ENCODE assay signal across 8 mouse cellular contexts in the genomic region with DNA sequence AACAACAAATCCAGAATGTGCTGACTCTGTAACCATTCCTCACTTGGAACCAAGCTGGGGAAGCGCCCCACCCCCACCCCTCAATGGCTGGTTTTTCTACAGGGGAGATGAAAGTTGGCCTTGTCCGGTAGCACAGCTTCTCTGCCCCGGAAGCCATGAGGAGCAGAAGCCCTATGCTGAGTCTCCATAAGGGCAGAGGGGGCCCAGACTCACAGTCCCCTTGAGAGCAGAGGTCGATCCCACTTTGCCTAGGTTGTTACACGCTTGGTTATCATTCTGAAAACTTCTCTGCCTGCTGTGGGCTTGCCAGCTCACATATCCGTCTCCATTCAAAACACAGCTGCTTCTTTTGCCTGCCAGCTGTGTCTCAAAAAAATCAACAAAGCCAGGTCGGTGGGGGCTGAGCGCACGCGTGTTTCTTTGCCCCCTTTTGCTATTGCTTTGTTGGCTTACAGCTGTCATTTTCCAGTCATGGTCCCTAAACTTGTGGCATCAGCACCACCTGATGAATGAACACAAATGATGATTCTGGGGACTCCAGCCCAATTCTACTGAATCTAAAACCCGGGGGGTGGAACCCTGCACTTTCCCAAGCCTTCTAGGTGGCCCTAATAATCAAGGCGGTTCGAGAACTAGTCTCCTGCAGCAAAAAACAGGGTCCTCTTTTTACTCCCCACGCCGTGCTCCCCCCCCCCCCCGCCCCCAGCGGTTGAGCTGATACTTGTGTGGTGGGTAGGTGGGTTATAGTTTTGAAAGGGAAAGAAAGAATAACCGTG. TPM values are rescaled to one million over a fixed set of nuclear protein-coding genes. Genes with fewer than 3 reads are reported as not detected.
DNase-seq lines count a peak whose midpoint lies in the region; ATAC-seq lines count a peak whose summit lies in the region.
"Had no signal": no experiment of that assay in that cellular context is flagged by ENCODE, and none has a peak within 500 bp of the region (broad histone marks: within the 10 kb centered on the region; RNA-seq: fewer than 3 reads in every experiment).

No protein-coding gene starts in this region.

- H3K4me2 ChIP-seq in lung, embryonic 15.5 days = peak overlapping the region; percentile 23
- H3K4me2 ChIP-seq in embryonic facial prominence, embryonic 13.5 days = peak overlapping the region; percentile 52
- peak overlapping the region; percentile 31 for H3K4me2 ChIP-seq in limb, embryonic 11.5 days (ENCODE audit: low read depth, severe bottlenecking)
- H3K4me2 ChIP-seq in neural tube, embryonic 14.5 days (ENCODE audit: low read depth, low read length) = peak overlapping the region; percentile 11; the same call in 1 of the 2 replicates

- H3K4me1 ChIP-seq in lung, embryonic 15.5 days = 0 out of 2 replicates have a peak, but pooled peaks cover 8% of the 10 kb centered on the region
- H3K4me1 ChIP-seq in embryonic facial prominence, embryonic 13.5 days = peaks cover 30% of the 10 kb centered on the region
- peaks cover 18% of the 10 kb centered on the region for H3K4me1 ChIP-seq in limb, embryonic 11.5 days (ENCODE audit: control insufficient read depth, insufficient read depth, low read length)
- H3K4me1 ChIP-seq in neural tube, embryonic 14.5 days (ENCODE audit: control insufficient read depth, insufficient read depth, low read length) = 0 out of 2 replicates have a peak, but pooled peaks cover 9% of the 10 kb centered on the region

- no peak overlapping the region for H3K27ac ChIP-seq in lung, embryonic 15.5 days
- peak overlapping the region; percentile 55; the same call in 1 of the 2 replicates for H3K27ac ChIP-seq in embryonic facial prominence, embryonic 13.5 days
- H3K27ac ChIP-seq in limb, embryonic 11.5 days (replicated peaks; ENCODE audit: low read depth, low read length) = peak overlapping the region; percentile 90
- peak overlapping the region; percentile 16; the same call in 1 of the 2 replicates for H3K27ac ChIP-seq in neural tube, embryonic 14.5 days (ENCODE audit: low read depth, low read length)

- peaks cover 4% of the 10 kb centered on the region; the same call in 1 of the 2 replicates for H3K27me3 ChIP-seq in lung, embryonic 15.5 days
- no peaks in the 10 kb centered on the region for H3K27me3 ChIP-seq in embryonic facial prominence, embryonic 13.5 days
- H3K27me3 ChIP-seq in limb, embryonic 11.5 days (ENCODE audit: control insufficient read depth, insufficient read depth, low read length) = no peaks in the 10 kb centered on the region
- H3K27me3 ChIP-seq in neural tube, embryonic 14.5 days (ENCODE audit: control insufficient read depth, insufficient read depth, low read length) = no peaks in the 10 kb centered on the region

- H3K9me3 ChIP-seq in lung, embryonic 15.5 days = no peaks in the 10 kb centered on the region
- H3K9me3 ChIP-seq in embryonic facial prominence, embryonic 13.5 days = no peaks in the 10 kb centered on the region
- no peaks in the 10 kb centered on the region for H3K9me3 ChIP-seq in limb, embryonic 11.5 days (ENCODE audit: control insufficient read depth, low read length)
- H3K9me3 ChIP-seq in neural tube, embryonic 14.5 days (ENCODE audit: control insufficient read depth, low read length) = no peaks in the 10 kb centered on the region

- WGBS in lung, embryonic 15.5 days = 18% methylated on average over 18 of the region's 18 CpGs
- WGBS in embryonic facial prominence, embryonic 13.5 days = 6% methylated on average over 17 of the region's 18 CpGs
- 5% methylated on average over 17 of the region's 18 CpGs for WGBS in limb, embryonic 11.5 days
- 10% methylated on average over 18 of the region's 18 CpGs for WGBS in neural tube, embryonic 14.5 days

- peak; percentile 28; the same call in 1 of the 2 replicates for ATAC-seq in lung, embryonic 15.5 days (ENCODE audit: borderline replicate concordance, extremely low read depth, low FRiP score, low TSS enrichment)
- no peak for ATAC-seq in embryonic facial prominence, embryonic 13.5 days (ENCODE audit: insufficient number of reproducible peaks, insufficient read depth, low FRiP score, low TSS enrichment, low read depth)
- ATAC-seq in limb, embryonic 11.5 days (ENCODE audit: insufficient number of reproducible peaks, low FRiP score, low TSS enrichment, low read depth) = peak; percentile 24
- peak; percentile 28; the same call in 1 of the 2 replicates for ATAC-seq in neural tube, embryonic 14.5 days (ENCODE audit: low read depth)
- ATAC-seq in erythroid progenitor cell, adult 5-6 weeks (replicated peaks; ENCODE audit: low FRiP score, poor library complexity, severe bottlenecking) = no peak

- no peak overlapping the region for H3K4me3 ChIP-seq in lung, embryonic 15.5 days
- H3K4me3 ChIP-seq in embryonic facial prominence, embryonic 13.5 days = peak overlapping the region; percentile 16; the same call in 1 of the 2 replicates
- H3K4me3 ChIP-seq in limb, embryonic 11.5 days (ENCODE audit: low read depth, low read length) = peak overlapping the region; percentile 19; the same call in 1 of the 2 replicates
- no peak overlapping the region for H3K4me3 ChIP-seq in neural tube, embryonic 14.5 days (ENCODE audit: low read depth, low read length)

- no peak overlapping the region for H3K9ac ChIP-seq in lung, embryonic 15.5 days
- no peak overlapping the region for H3K9ac ChIP-seq in embryonic facial prominence, embryonic 13.5 days
- peak overlapping the region; percentile 41; the same call in 1 of the 2 replicates for H3K9ac ChIP-seq in limb, embryonic 11.5 days (ENCODE audit: low read length)
- H3K9ac ChIP-seq in neural tube, embryonic 14.5 days (replicated peaks; ENCODE audit: low read depth, low read length) = no peak overlapping the region

- DNase-seq in lung, postnatal 14 days = no peak
- DNase-seq in limb, embryonic 11.5 days (ENCODE audit: low spot score) = peak; percentile 62
- no peak for DNase-seq in cerebellum, postnatal 25 days

- no peaks in the 10 kb centered on the region for H3K36me3 ChIP-seq in lung, embryonic 15.5 days
- H3K36me3 ChIP-seq in embryonic facial prominence, embryonic 13.5 days = no peaks in the 10 kb centered on the region
- no peaks in the 10 kb centered on the region for H3K36me3 ChIP-seq in limb, embryonic 11.5 days (ENCODE audit: control insufficient read depth, insufficient read depth, low read length)
- H3K36me3 ChIP-seq in neural tube, embryonic 14.5 days (ENCODE audit: control insufficient read depth, insufficient read depth, low read length) = no peaks in the 10 kb centered on the region

RNA-seq across cellular contexts. Expression of gene Fam180a, which starts 28.1 kb away (rescaled TPM):
- polyA plus RNA-seq in lung, embryonic 15.5 days (2015; fragmentation: Nextera tagmentation; extraction: Ambion mirVana) = 0.87 and 1.1 TPM in 2 replicates
- polyA plus RNA-seq in embryonic facial prominence, embryonic 13.5 days (2015; fragmentation: Nextera tagmentation; extraction: Ambion mirVana) = 1.5 and 3.1 TPM in 2 replicates
- not detected in 2 replicates for polyA plus RNA-seq in limb, embryonic 11.5 days (2014; fragmentation: Nextera tagmentation; extraction: Ambion mirVana)
- 0.93 TPM in 1 of 2 replicates, not detected in the other for polyA plus RNA-seq in neural tube, embryonic 14.5 days (2014; fragmentation: Nextera tagmentation; extraction: Ambion mirVana)
- total RNA-seq in erythroid progenitor cell, adult 5-6 weeks (2015; ENCODE audit: low replicate concordance) = not detected in 2 replicates
- total RNA-seq in erythroid progenitor cell, adult 5-6 weeks (2017; ENCODE audit: low replicate concordance) = not detected in 2 replicates
- total RNA-seq: common myeloid progenitor, adult 5-6 weeks had no signal

RNA-seq across cellular contexts. Expression of gene Slc13a4, which starts 46.1 kb away (rescaled TPM):
- polyA plus RNA-seq in lung, embryonic 15.5 days (2015; fragmentation: Nextera tagmentation; extraction: Ambion mirVana) = 0.14 and 0.29 TPM in 2 replicates
- 0.19 and 0.58 TPM in 2 replicates for polyA plus RNA-seq in embryonic facial prominence, embryonic 13.5 days (2015; fragmentation: Nextera tagmentation; extraction: Ambion mirVana)
- 0.13 and 0.24 TPM in 2 replicates for polyA plus RNA-seq in limb, embryonic 11.5 days (2014; fragmentation: Nextera tagmentation; extraction: Ambion mirVana)
- polyA plus RNA-seq in neural tube, embryonic 14.5 days (2014; fragmentation: Nextera tagmentation; extraction: Ambion mirVana) = 0.15 and 3.1 TPM in 2 replicates
- not detected in 2 replicates for total RNA-seq in erythroid progenitor cell, adult 5-6 weeks (2015; ENCODE audit: low replicate concordance)
- total RNA-seq in erythroid progenitor cell, adult 5-6 weeks (2017; ENCODE audit: low replicate concordance) = not detected in 2 replicates
- total RNA-seq: common myeloid progenitor, adult 5-6 weeks had no signal

Comparison
In these comparisons a context has a peak if more than half of its experiments do, and no peak if none do; other contexts are left out.
1. ATAC-seq: peak in lung, embryonic 15.5 days (single experiment), limb, embryonic 11.5 days (single experiment) and neural tube, embryonic 14.5 days (single experiment); none in embryonic facial prominence, embryonic 13.5 days (single experiment) and erythroid progenitor cell, adult 5-6 weeks (single experiment).
2. H3K4me3 ChIP-seq: peak in embryonic facial prominence, embryonic 13.5 days (single experiment) and limb, embryonic 11.5 days (single experiment); none in lung, embryonic 15.5 days (single experiment) and neural tube, embryonic 14.5 days (single experiment).
3. Peak in every context shown above with its lines, with median percentiles within 50 percentile points of each other: H3K4me2 ChIP-seq.